Mouse (Mus musculus): ENCODE results near the gene Arhgap44.

- TF ChIP-seq CTCF (IDR thresholded peaks at IDR 0.05; ENCODE audit: low read depth, low read length) (no peak), POLR2AphosphoS5 (IDR thresholded peaks at IDR 0.05; ENCODE audit: insufficient replicate concordance, low read depth, low read length) (no peak), GATA2 (IDR thresholded peaks at IDR 0.05; ENCODE audit: borderline replicate concordance, low read depth, low read length) (no peak), GATA1 (IDR thresholded peaks at IDR 0.05; ENCODE audit: borderline replicate concordance, low read length) (no peak)
Observed at GRCm38 (mm10) chr11:65186974-65187373, 24.2 kb upstream of the Arhgap44 start.

Measured in G1E (cell line).